Mouse (Mus musculus) midbrain, embryonic 16.5 days (tissue): ENCODE measurements around the gene Slc25a39. TPM values are rescaled to one million over a fixed set of nuclear protein-coding genes. Genes with fewer than 3 reads are reported as not detected.

Experiments
- ATAC-seq: fragments of 200-750 bp; cut with Nextera tagmentation; 2 replicates; pipeline ENCODE4 v1.8.0; 2017; ENCODE audit warnings: moderate TSS enrichment
- H3K27ac ChIP-seq: fragments of 300-500 bp; sonication (generic); 2 replicates; pipeline ENCODE4 v1.5.1; 2014; ENCODE audit warnings: mild to moderate bottlenecking, low read length, mixed read lengths
- H3K27me3 ChIP-seq: fragments of 300-500 bp; sonication (generic); 2 replicates; pipeline ENCODE4 v1.6.1; 2014; ENCODE audit warnings: low read depth, low read length, mixed read lengths; ENCODE audit not compliant: control insufficient read depth, insufficient read depth
- H3K36me3 ChIP-seq: fragments of 300-500 bp; sonication (generic); 2 replicates; pipeline ENCODE4 v1.6.1; 2014; ENCODE audit warnings: mild to moderate bottlenecking, low read length, moderate library complexity, mixed read lengths; ENCODE audit not compliant: control insufficient read depth, insufficient read depth
- H3K4me1 ChIP-seq: fragments of 300-500 bp; sonication (generic); 2 replicates; pipeline ENCODE4 v1.6.1; 2014; ENCODE audit warnings: mild to moderate bottlenecking, low read length, mixed read lengths; ENCODE audit not compliant: control insufficient read depth, insufficient read depth
- H3K4me2 ChIP-seq: fragments of 300-500 bp; sonication (generic); 2 replicates; pipeline ENCODE4 v1.6.1; 2014; ENCODE audit warnings: mild to moderate bottlenecking, low read length, mixed read lengths
- H3K4me3 ChIP-seq: fragments of 300-500 bp; sonication (generic); 2 replicates; pipeline ENCODE4 v1.5.1; 2014; ENCODE audit warnings: low read depth, mild to moderate bottlenecking, low read length, moderate library complexity, mixed read lengths
- H3K9ac ChIP-seq: fragments of 300-500 bp; sonication (generic); 2 replicates; pipeline ENCODE4 v1.6.1; 2014; ENCODE audit warnings: low read depth, low read length, mixed read lengths
- H3K9me3 ChIP-seq: fragments of 300-500 bp; sonication (generic); replicated peaks from 2 replicates; pipeline ENCODE4 v1.6.1; 2014; ENCODE audit warnings: mild to moderate bottlenecking, low read length, mixed read lengths; ENCODE audit not compliant: control insufficient read depth, poor library complexity, severe bottlenecking
- WGBS: fragments of 180-500 bp; shearing (Covaris S2); extraction: QIAGEN DNeasy Blood & Tissue Kit; methylation state at CpG from one replicate; pipeline ENCODE4 v1.1.7; 2014; 5-methylcytosine and 5-hydroxymethylcytosine counted together
- polyA plus RNA-seq: library from polyadenylated mRNA; unstranded; fragments of >200 nt; fragmentation: Nextera tagmentation; extraction: Ambion mirVana; gene quantifications from 2 replicates; pipeline ENCODE4 v1.2.1, GENCODE M21; 2015

Gene Slc25a39
- polyA plus RNA-seq, 1 experiment from 2014 or later, result 150 TPM

DNA sequence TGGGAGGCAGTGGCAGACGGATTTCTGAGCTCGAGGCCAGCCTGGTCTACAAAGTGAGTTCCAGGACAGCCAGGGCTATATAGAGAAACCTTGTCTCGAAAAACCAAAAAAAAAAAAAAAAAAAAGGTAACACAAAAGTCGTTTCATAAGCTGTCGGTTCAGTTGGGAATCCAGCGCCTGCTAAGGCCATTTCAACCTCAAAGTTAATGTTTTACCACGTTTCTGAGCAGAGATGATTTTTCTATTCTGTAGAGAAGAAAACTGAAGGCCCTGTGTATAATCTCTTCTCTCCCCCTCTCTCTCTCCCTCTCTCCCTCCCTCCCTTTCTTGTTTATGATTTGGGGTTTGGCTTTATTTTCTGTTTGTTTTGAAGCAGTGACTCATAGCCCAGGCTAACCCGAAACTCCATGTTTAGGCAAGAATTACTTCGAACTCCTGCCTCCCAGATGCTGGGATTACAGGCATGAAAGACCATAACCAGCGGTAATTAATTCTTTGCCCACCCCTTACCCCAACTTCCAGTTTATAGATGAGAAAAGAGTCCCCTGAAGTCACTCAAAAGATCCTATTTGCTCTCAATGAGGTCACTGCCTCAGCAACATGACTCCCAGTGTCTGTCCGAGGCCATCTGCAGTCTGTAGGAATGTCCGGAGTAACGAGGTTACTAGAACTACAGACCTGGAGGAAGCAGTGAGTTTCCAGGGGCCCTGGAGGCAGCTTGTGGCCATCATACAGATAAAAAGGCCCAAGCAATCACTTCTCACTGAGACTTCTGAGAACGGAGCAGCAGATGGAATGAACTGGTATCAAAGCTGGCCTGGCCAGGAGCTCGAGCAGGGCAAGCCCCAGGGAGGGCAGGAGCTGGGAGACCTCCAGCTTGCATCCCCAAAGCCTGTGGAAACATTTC, 1.4 kb upstream of the Slc25a39 start:
- no peak overlapping the region for H3K9ac ChIP-seq

GRCm38 (mm10) chr11:102408344-102408876, 664 bp upstream of the Slc25a39 start:
- peak; percentile 93 for ATAC-seq
- H3K36me3 ChIP-seq, result peaks cover 12% of the 10 kb centered on the region; the same call in 1 of the 2 replicates
- H3K4me1 ChIP-seq, result peaks cover 35% of the 10 kb centered on the region
- H3K27ac ChIP-seq, result peak overlapping the region; percentile 88
- H3K4me2 ChIP-seq, result peak overlapping the region; percentile 91
- peak overlapping the region; percentile 41; the same call in 1 of the 2 replicates for H3K9ac ChIP-seq
- no peaks in the 10 kb centered on the region for H3K27me3 ChIP-seq
- WGBS, result under 1% methylated on average over 32 of the region's 32 CpGs
- H3K9me3 ChIP-seq, result no peaks in the 10 kb centered on the region
- peak overlapping the region; percentile 91 for H3K4me3 ChIP-seq

More for the DNA sequence above, 1.4 kb upstream of the Slc25a39 start:
- Histone ChIP-seq H3K9me3 (no peaks in the 10 kb centered on the region), H3K4me1 (peaks cover 35% of the 10 kb centered on the region), H3K36me3 (0 out of 2 replicates have a peak, but pooled peaks cover 6% of the 10 kb centered on the region), H3K27me3 (no peaks in the 10 kb centered on the region), H3K27ac (peak overlapping the region; percentile 38; the same call in 1 of the 2 replicates), H3K4me2 (peak overlapping the region; percentile 91), H3K4me3 (peak overlapping the region; percentile 91)
- no peak for ATAC-seq
- WGBS, result 47% methylated on average over 15 of the region's 15 CpGs

DNA sequence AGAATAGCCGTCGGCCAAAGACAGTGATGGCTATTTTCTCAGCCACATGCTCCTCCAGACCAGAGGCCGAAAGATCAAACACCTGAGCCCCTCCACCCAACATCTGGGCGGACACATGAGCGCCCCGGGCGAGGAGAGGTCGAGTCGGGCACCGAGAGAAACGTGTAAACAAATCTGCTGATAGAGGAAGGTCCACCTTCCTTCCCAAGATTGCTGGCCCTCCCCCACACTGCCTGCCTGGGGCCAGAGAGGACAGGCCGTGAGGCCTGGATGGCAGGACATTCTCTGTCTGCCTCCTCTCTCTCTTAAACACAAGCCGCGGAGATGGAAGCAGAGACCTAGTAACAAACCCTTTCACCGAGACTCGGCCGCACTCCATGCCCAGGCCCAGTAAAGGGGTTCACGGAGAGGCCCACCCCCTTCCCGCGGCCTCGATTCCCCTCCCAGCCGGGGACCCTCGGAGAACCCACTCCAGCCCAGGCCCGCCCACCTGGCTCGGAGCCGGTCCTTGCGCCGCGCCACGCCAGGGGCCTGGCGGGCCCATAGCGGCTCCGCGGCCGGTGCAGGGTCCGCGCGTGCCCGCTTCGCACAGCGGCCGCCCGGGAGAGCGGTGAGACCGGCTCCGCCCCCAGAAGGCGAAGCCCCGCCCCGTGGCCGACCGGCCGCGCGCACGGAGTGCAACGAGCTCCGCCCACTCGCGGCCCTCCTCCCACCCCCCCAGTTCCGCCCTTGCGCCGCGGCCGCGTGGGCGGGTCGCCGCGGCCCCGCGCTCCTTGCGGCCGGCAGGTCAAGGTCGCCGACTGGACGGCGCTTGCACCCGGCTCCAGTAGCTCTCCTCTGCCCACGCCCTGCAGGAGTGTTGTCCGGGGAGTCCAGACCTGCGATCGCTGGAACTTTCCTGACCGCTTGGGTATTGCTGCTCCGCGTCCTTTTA, 579 bp downstream of the Slc25a39 start:
- H3K9ac ChIP-seq, result peak overlapping the region; percentile 90
- H3K4me2 ChIP-seq, result peak overlapping the region; percentile 91
- ATAC-seq, result peak; percentile 74
- peaks cover 35% of the 10 kb centered on the region for H3K4me1 ChIP-seq
- no peaks in the 10 kb centered on the region for H3K9me3 ChIP-seq
- peak overlapping the region; percentile 91 for H3K4me3 ChIP-seq
- H3K27ac ChIP-seq, result peak overlapping the region; percentile 88
- H3K27me3 ChIP-seq, result no peaks in the 10 kb centered on the region
- under 1% methylated on average over 84 of the region's 85 CpGs for WGBS
- H3K36me3 ChIP-seq, result peaks cover 18% of the 10 kb centered on the region

- H3K4me3 ChIP-seq, result peak overlapping the region; percentile 91
- H3K27ac ChIP-seq, result peak overlapping the region; percentile 88; the same call in 1 of the 2 replicates
- WGBS, result 6% methylated on average over 3 of the region's 3 CpGs
- H3K27me3 ChIP-seq, result no peaks in the 10 kb centered on the region
- H3K4me2 ChIP-seq, result peak overlapping the region; percentile 91
- peaks cover 35% of the 10 kb centered on the region for H3K4me1 ChIP-seq
- H3K36me3 ChIP-seq, result peaks cover 20% of the 10 kb centered on the region
- no peak for ATAC-seq
- H3K9ac ChIP-seq, result peak overlapping the region; percentile 90
- H3K9me3 ChIP-seq, result no peaks in the 10 kb centered on the region
These were observed 1.3 kb downstream of the Slc25a39 start for GRCm38 (mm10) chr11:102406401-102406800.

DNA sequence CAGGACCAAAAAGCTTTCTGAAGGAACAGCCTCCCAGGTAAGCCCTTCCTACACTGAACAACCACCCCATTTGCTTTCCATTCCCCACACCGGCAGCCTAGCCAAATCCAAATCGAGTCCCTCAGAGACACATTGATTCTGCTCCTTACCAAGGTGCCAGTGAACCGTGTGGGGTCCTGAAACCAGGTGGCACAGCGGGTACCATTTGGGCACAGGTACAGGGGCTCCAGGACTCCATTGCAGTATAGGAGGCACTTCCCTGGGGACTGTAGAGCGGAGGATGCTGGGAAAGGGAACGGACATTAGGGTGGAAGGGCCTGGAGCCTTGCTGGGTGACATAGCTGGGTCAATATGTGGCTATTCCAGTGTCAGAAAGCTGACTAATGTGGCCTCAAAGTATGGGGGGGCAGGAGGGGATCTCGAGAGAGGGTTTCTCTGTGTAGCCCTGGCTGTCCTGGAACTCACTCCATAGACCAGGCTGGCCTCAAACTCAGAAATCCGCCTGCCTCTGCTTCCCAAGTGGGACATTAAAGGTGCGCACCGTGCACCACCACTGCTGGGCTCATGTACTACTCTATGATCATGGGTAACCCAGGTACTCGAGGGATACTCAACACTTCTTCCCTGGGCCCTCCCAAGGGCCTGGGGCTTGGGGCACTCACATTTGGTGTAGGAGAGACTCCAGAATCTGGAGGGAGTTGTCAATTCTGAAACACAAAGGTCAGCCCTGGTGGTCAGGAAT, 2.0 kb downstream of the Slc25a39 start:
- Histone ChIP-seq H3K4me3 (peak overlapping the region; percentile 91; the same call in 1 of the 2 replicates), H3K36me3 (peaks cover 20% of the 10 kb centered on the region), H3K4me2 (peak overlapping the region; percentile 91), H3K27me3 (no peaks in the 10 kb centered on the region), H3K27ac (no peak overlapping the region), H3K9me3 (no peaks in the 10 kb centered on the region), H3K9ac (no peak overlapping the region), H3K4me1 (peaks cover 35% of the 10 kb centered on the region)
- ATAC-seq, result no peak
- 90% methylated on average over 11 of the region's 11 CpGs for WGBS

GRCm38 (mm10) chr11:102404161-102405010, 3.4 kb downstream of the Slc25a39 start:
- H3K36me3 ChIP-seq, result peaks cover 27% of the 10 kb centered on the region
- no peak overlapping the region for H3K4me2 ChIP-seq
- no peak for ATAC-seq
- peaks cover 35% of the 10 kb centered on the region for H3K4me1 ChIP-seq
- H3K27me3 ChIP-seq, result no peaks in the 10 kb centered on the region
- H3K9ac ChIP-seq, result peak overlapping the region; percentile 34; the same call in 1 of the 2 replicates
- no peak overlapping the region for H3K4me3 ChIP-seq
- no peaks in the 10 kb centered on the region for H3K9me3 ChIP-seq
- WGBS, result 86% methylated on average over 18 of the region's 18 CpGs
- no peak overlapping the region for H3K27ac ChIP-seq

DNA sequence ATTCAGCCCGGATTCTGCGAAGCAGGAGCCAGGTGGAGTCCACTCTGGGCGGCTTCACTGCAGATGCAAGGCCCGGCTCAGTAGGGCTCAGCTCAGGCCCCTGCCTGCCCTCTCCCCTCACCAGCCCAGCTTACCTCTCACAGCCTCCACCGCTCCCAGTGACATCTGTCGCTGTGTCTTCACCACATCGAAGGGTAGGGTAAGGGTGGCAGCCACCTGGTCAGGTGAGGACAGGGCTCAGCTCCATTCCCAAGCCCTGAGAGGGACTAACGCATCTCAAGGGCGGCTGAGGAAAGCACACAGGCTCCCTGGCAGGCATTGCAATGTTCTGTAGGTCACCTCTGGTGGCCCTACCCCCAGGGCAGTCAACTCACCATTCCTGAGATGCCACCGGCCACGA, 4.1 kb downstream of the Slc25a39 start:
- Histone ChIP-seq H3K4me1 (peaks cover 32% of the 10 kb centered on the region), H3K27ac (no peak overlapping the region), H3K9ac (no peak overlapping the region), H3K27me3 (no peaks in the 10 kb centered on the region), H3K4me2 (no peak overlapping the region), H3K36me3 (peaks cover 30% of the 10 kb centered on the region), H3K4me3 (no peak overlapping the region), H3K9me3 (no peaks in the 10 kb centered on the region)
- 95% methylated on average over 11 of the region's 11 CpGs for WGBS
- ATAC-seq, result no peak
